Mouse (Mus musculus) lung, postnatal 0 days (tissue): ENCODE results near the gene Lysmd4. TPM values are rescaled to one million over a fixed set of nuclear protein-coding genes. Genes with fewer than 3 reads are reported as not detected.

Source experiments
- ATAC-seq: fragments of 200-750 bp; cut with Nextera tagmentation; 2 replicates; pipeline ENCODE4 v1.8.0; 2017; ENCODE audit warnings: moderate library complexity
- DNase-seq: peaks from one replicate; pipeline ENCODE4 v3.0.0-alpha.2; 2016; ENCODE audit warnings: low spot score
- H3K27ac ChIP-seq: fragments of 300-500 bp; sonication (generic); 2 replicates; pipeline ENCODE4 v1.5.1; 2014; ENCODE audit warnings: antibody characterized with exemption, mild to moderate bottlenecking, low read length, mixed read lengths
- H3K27me3 ChIP-seq: fragments of 300-500 bp; sonication (generic); replicated peaks from 2 replicates; pipeline ENCODE4 v1.6.1; 2014; ENCODE audit warnings: low read length, mixed read lengths; ENCODE audit not compliant: insufficient read depth
- H3K36me3 ChIP-seq: fragments of 300-500 bp; sonication (generic); 2 replicates; pipeline ENCODE4 v1.6.1; 2014; ENCODE audit warnings: low read length, mixed read lengths; ENCODE audit not compliant: insufficient read depth
- H3K4me1 ChIP-seq: fragments of 300-500 bp; sonication (generic); 2 replicates; pipeline ENCODE4 v1.6.1; 2014; ENCODE audit warnings: antibody characterized with exemption, low read depth, low read length, mixed read lengths; ENCODE audit not compliant: insufficient read depth
- H3K4me2 ChIP-seq: fragments of 300-500 bp; sonication (generic); replicated peaks from 2 replicates; pipeline ENCODE4 v1.6.1; 2014; ENCODE audit warnings: low read depth, mild to moderate bottlenecking, low read length, moderate library complexity, mixed read lengths
- H3K4me3 ChIP-seq: fragments of 300-500 bp; sonication (generic); 2 replicates; pipeline ENCODE4 v1.5.1; 2014; ENCODE audit warnings: low read depth, low read length
- H3K9ac ChIP-seq: fragments of 300-500 bp; sonication (generic); replicated peaks from 2 replicates; pipeline ENCODE4 v1.6.1; 2014; ENCODE audit warnings: low read depth, mild to moderate bottlenecking
- H3K9me3 ChIP-seq: fragments of 300-500 bp; sonication (generic); 2 replicates; pipeline ENCODE4 v1.6.1; 2016; ENCODE audit warnings: low read length, mixed read lengths
- CTCF ChIP-seq: IDR thresholded peaks from 2 replicates; pipeline ENCODE4 v1.5.1; 2016; ENCODE audit warnings: antibody characterized with exemption, mild to moderate bottlenecking
- EP300 ChIP-seq: IDR thresholded peaks from 2 replicates; pipeline ENCODE4 v1.6.1; 2016; ENCODE audit warnings: antibody characterized with exemption, mild to moderate bottlenecking, control low read depth
- WGBS: fragments of 180-500 bp; shearing (Covaris S2); extraction: QIAGEN DNeasy Blood & Tissue Kit; methylation state at CpG from one replicate; pipeline ENCODE4 v1.1.7; 2014; 5-methylcytosine and 5-hydroxymethylcytosine counted together
- polyA plus RNA-seq: library from polyadenylated mRNA; unstranded; fragments of >200 nt; fragmentation: Nextera tagmentation; extraction: Ambion mirVana; gene quantifications from 2 replicates; pipeline ENCODE4 v1.2.1, GENCODE M21; 2015

The Lysmd4 gene
- polyA plus RNA-seq, 1 experiment from 2014 or later = 10.8 TPM

- no peak overlapping the region for H3K4me3 ChIP-seq
- no peak overlapping the region for H3K9ac ChIP-seq
- no peaks in the 10 kb centered on the region for H3K27me3 ChIP-seq
- 89% methylated on average over 2 of the region's 2 CpGs for WGBS
- DNase-seq (no peak), ATAC-seq (no peak)
- H3K4me2 ChIP-seq = no peak overlapping the region
- no peaks in the 10 kb centered on the region for H3K9me3 ChIP-seq
- no peak for TF ChIP-seq EP300
- TF ChIP-seq CTCF = no peak
- no peaks in the 10 kb centered on the region for H3K4me1 ChIP-seq
- no peak overlapping the region for H3K27ac ChIP-seq
- H3K36me3 ChIP-seq = peaks cover 22% of the 10 kb centered on the region; the same call in 1 of the 2 replicates
Observed at GRCm38 (mm10) chr7:67236351-67236750, 14.0 kb downstream of the Lysmd4 start.

GRCm38 (mm10) chr7:67237752-67238151 lies 15.4 kb downstream of the Lysmd4 start:
- no peak for DNase-seq
- no peak for ATAC-seq
- WGBS = 91% methylated on average over 2 of the region's 2 CpGs
- no peak overlapping the region for H3K4me2 ChIP-seq
- H3K27ac ChIP-seq = no peak overlapping the region
- no peak overlapping the region for H3K4me3 ChIP-seq
- no peaks in the 10 kb centered on the region for H3K4me1 ChIP-seq
- no peak overlapping the region for H3K9ac ChIP-seq
- peaks cover 22% of the 10 kb centered on the region; the same call in 1 of the 2 replicates for H3K36me3 ChIP-seq
- H3K27me3 ChIP-seq = no peaks in the 10 kb centered on the region
- no peak for TF ChIP-seq EP300
- TF ChIP-seq CTCF = no peak
- no peaks in the 10 kb centered on the region for H3K9me3 ChIP-seq

GRCm38 (mm10) chr7:67241969-67242368 lies 19.6 kb downstream of the Lysmd4 start:
- Histone ChIP-seq H3K27me3 (no peaks in the 10 kb centered on the region), H3K4me2 (no peak overlapping the region), H3K4me1 (no peaks in the 10 kb centered on the region), H3K36me3 (no peaks in the 10 kb centered on the region), H3K9me3 (no peaks in the 10 kb centered on the region), H3K9ac (no peak overlapping the region), H3K27ac (peak overlapping the region; percentile 29; the same call in 1 of the 2 replicates), H3K4me3 (no peak overlapping the region)
- TF ChIP-seq CTCF = no peak
- peak; percentile 30; the same call in 1 of the 2 replicates for TF ChIP-seq EP300
- WGBS = 5% methylated on average over 3 of the region's 3 CpGs
- DNase-seq = peak; percentile 92
- ATAC-seq = peak; percentile 63; the same call in 1 of the 2 replicates

DNA sequence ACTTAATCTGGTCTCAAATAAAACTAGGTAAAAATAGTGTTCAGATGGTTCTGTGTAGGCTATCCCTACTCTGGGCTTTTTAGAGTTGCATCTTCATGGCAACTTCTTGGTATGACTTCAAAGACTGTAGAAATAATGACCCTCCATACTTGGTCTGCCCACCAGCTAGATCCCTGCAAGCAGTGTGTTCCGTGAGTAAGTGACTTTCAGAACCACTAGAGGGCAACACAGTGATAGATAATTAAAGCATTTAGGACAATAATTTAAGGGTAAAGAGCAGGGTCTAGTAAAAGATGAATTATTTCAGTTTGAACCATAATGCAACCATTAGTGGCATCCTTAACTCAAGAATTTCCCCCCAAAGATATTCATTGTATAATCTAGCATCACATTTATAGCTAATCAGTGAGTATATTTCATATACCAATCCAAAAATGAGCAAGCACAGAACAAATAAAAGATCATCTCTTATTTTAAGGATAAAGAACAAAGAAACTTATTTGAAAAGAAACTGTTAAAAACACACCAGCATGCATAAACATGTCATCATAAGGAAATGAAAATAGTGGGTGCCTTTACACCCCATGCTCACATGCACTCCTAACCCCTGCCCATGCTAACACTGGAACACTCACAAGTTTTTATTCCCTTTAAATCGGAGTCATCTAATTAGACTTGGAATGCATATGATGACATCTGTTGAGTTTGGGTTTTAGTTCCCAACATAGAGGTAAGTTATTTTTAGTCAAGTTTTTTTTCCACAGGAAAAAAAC lies 21.0 kb downstream of the Lysmd4 start:
- Histone ChIP-seq H3K4me3 (no peak overlapping the region), H3K4me2 (no peak overlapping the region), H3K4me1 (no peaks in the 10 kb centered on the region), H3K9me3 (no peaks in the 10 kb centered on the region), H3K27me3 (no peaks in the 10 kb centered on the region), H3K27ac (no peak overlapping the region), H3K9ac (no peak overlapping the region), H3K36me3 (no peaks in the 10 kb centered on the region)
- peak; percentile 75 for TF ChIP-seq CTCF
- TF ChIP-seq EP300 = no peak
- ATAC-seq (peak; percentile 42; the same call in 1 of the 2 replicates), DNase-seq (peak; percentile 74)
- 50% methylated on average over 2 of the region's 2 CpGs for WGBS

- DNase-seq = peak; percentile 85
Observed at GRCm38 (mm10) chr7:67243894-67244282, 21.5 kb downstream of the Lysmd4 start.

GRCm38 (mm10) chr7:67245255-67245654 lies 22.9 kb downstream of the Lysmd4 start:
- DNase-seq (no peak), ATAC-seq (no peak)
- 57% methylated on average over 1 of the region's 1 CpGs for WGBS
- Histone ChIP-seq H3K4me2 (no peak overlapping the region), H3K27me3 (no peaks in the 10 kb centered on the region), H3K27ac (no peak overlapping the region), H3K9ac (no peak overlapping the region), H3K4me3 (no peak overlapping the region), H3K9me3 (no peaks in the 10 kb centered on the region), H3K4me1 (no peaks in the 10 kb centered on the region), H3K36me3 (0 out of 2 replicates have a peak, but pooled peaks cover 6% of the 10 kb centered on the region)
- TF ChIP-seq CTCF (no peak), EP300 (no peak)

More at GRCm38 (mm10) chr7:67243894-67244282, 21.5 kb downstream of the Lysmd4 start:
- H3K9me3 ChIP-seq = no peaks in the 10 kb centered on the region
- no peak overlapping the region for H3K4me2 ChIP-seq
- no peaks in the 10 kb centered on the region for H3K36me3 ChIP-seq
- peak; percentile 50 for TF ChIP-seq CTCF
- TF ChIP-seq EP300 = peak; percentile 73
- no peak overlapping the region for H3K9ac ChIP-seq
- peak; percentile 72 for ATAC-seq
- H3K27me3 ChIP-seq = no peaks in the 10 kb centered on the region
- 28% methylated on average over 4 of the region's 4 CpGs for WGBS
- no peak overlapping the region for H3K4me3 ChIP-seq
- H3K27ac ChIP-seq = no peak overlapping the region
- no peaks in the 10 kb centered on the region for H3K4me1 ChIP-seq
